Mouse (Mus musculus) heart, embryonic 13.5 days (tissue): ENCODE measurements around the gene Gm10229. TPM values are rescaled to one million over a fixed set of nuclear protein-coding genes. Genes with fewer than 3 reads are reported as not detected.
"Not testable (repeated sequence)": the region's sequence is repeated elsewhere in the genome, so short reads cannot be mapped to it uniquely, and the experiment has no call there.

Experiments used
- ATAC-seq: fragments of 200-750 bp; cut with Nextera tagmentation; 2 replicates; pipeline ENCODE4 v1.8.0; 2017; ENCODE audit warnings: moderate TSS enrichment; ENCODE audit not compliant: insufficient number of reproducible peaks, low FRiP score, low TSS enrichment; ENCODE audit errors: extremely low read depth
- H3K27ac ChIP-seq: fragments of 300-500 bp; sonication (generic); replicated peaks from 2 replicates; pipeline ENCODE4 v1.5.1; 2015; ENCODE audit warnings: moderate library complexity, mild to moderate bottlenecking, inconsistent platforms
- H3K27me3 ChIP-seq: fragments of 300-500 bp; sonication (generic); replicated peaks from 2 replicates; pipeline ENCODE4 v1.6.1; 2015; ENCODE audit warnings: mild to moderate bottlenecking, inconsistent platforms
- H3K36me3 ChIP-seq: fragments of 300-500 bp; sonication (generic); 2 replicates; pipeline ENCODE4 v1.6.1; 2015; ENCODE audit warnings: mild to moderate bottlenecking, inconsistent platforms
- H3K4me1 ChIP-seq: fragments of 300-500 bp; sonication (generic); 2 replicates; pipeline ENCODE4 v1.6.1; 2015; ENCODE audit warnings: inconsistent platforms
- H3K4me2 ChIP-seq: fragments of 300-500 bp; sonication (generic); 2 replicates; pipeline ENCODE4 v1.6.1; 2015; ENCODE audit warnings: inconsistent platforms, mild to moderate bottlenecking, moderate library complexity
- H3K4me3 ChIP-seq: fragments of 300-500 bp; sonication (generic); 2 replicates; pipeline ENCODE4 v1.5.1; 2015; ENCODE audit warnings: moderate library complexity, mild to moderate bottlenecking, inconsistent platforms
- H3K9ac ChIP-seq: fragments of 300-500 bp; sonication (generic); 2 replicates; pipeline ENCODE4 v1.6.1; 2015; ENCODE audit warnings: inconsistent platforms, mild to moderate bottlenecking, moderate library complexity
- H3K9me3 ChIP-seq: fragments of 300-500 bp; sonication (generic); 2 replicates; pipeline ENCODE4 v1.6.1; 2016; ENCODE audit warnings: inconsistent platforms
- WGBS: fragments of 180-500 bp; shearing (Covaris S2); methylation state at CpG from one replicate; pipeline ENCODE4 v1.1.7; 2015; ENCODE audit warnings: mixed read lengths; 5-methylcytosine and 5-hydroxymethylcytosine counted together
- polyA plus RNA-seq: library from polyadenylated mRNA; unstranded; fragments of >200 nt; fragmentation: Nextera tagmentation; extraction: Ambion mirVana; gene quantifications from 2 replicates; pipeline ENCODE4 v1.2.1, GENCODE M21; 2015

Gene Gm10229
- polyA plus RNA-seq = not detected in 2 replicates

- H3K4me2 ChIP-seq, H3K9ac ChIP-seq, H3K9me3 ChIP-seq, H3K36me3 ChIP-seq, H3K4me3 ChIP-seq, H3K27me3 ChIP-seq, ATAC-seq, H3K27ac ChIP-seq, H3K4me1 ChIP-seq: not testable (repeated sequence)
- WGBS = 84% methylated on average over 3 of the region's 3 CpGs
Observed at GRCm38 (mm10) chr16:89014984-89015383, at the start of gene Gm10229. Gene Gm10229, plus strand, starts transcription at chr16:89015284.

GRCm38 (mm10) chr16:89010659-89011058, 4.4 kb upstream of the Gm10229 start, which contains the start of gene Krtap22-2:
Gene Krtap22-2, minus strand, starts transcription at chr16:89010759.
- no peaks in the 10 kb centered on the region for H3K4me1 ChIP-seq
- 69% methylated on average over 5 of the region's 5 CpGs for WGBS
- no peaks in the 10 kb centered on the region for H3K9me3 ChIP-seq
- no peak within 1 kb of the TSS for H3K9ac ChIP-seq
- H3K4me3 ChIP-seq = no peak within 1 kb of the TSS
- H3K27me3 ChIP-seq = no peaks in the 10 kb centered on the region
- H3K4me2 ChIP-seq = no peak within 1 kb of the TSS
- no peak within 1 kb of the TSS for H3K27ac ChIP-seq
- no peak for ATAC-seq
- no peaks in the 10 kb centered on the region for H3K36me3 ChIP-seq

- ATAC-seq = no peak
- H3K27me3 ChIP-seq = no peaks in the 10 kb centered on the region
- H3K9me3 ChIP-seq = no peaks in the 10 kb centered on the region
- no peaks in the 10 kb centered on the region for H3K4me1 ChIP-seq
- H3K9ac ChIP-seq = no peak overlapping the region
- no peak overlapping the region for H3K4me2 ChIP-seq
- WGBS = 94% methylated on average over 3 of the region's 3 CpGs
- no peaks in the 10 kb centered on the region for H3K36me3 ChIP-seq
- H3K27ac ChIP-seq = no peak overlapping the region
- no peak overlapping the region for H3K4me3 ChIP-seq
Observed at GRCm38 (mm10) chr16:89013973-89014372, 1.1 kb upstream of the Gm10229 start.

GRCm38 (mm10) chr16:89031399-89031798, 16.3 kb downstream of the Gm10229 start, which contains the start of gene Krtap6-1:
Gene Krtap6-1, plus strand, starts transcription at chr16:89031699.
- H3K4me3 ChIP-seq, ATAC-seq, H3K9me3 ChIP-seq, H3K4me2 ChIP-seq, H3K4me1 ChIP-seq, H3K27me3 ChIP-seq, H3K36me3 ChIP-seq, H3K9ac ChIP-seq, H3K27ac ChIP-seq: not testable (repeated sequence)
- 86% methylated on average over 3 of the region's 3 CpGs for WGBS

- 85% methylated on average over 2 of the region's 4 CpGs for WGBS
- not testable (repeated sequence) for ATAC-seq, H3K9ac ChIP-seq
Observed at GRCm38 (mm10) chr16:89041372-89041771, 26.3 kb downstream of the Gm10229 start, which contains the start of gene Gm10228. Gene Gm10228, minus strand, starts transcription at chr16:89041472.

GRCm38 (mm10) chr16:89047783-89048182, 32.7 kb downstream of the Gm10229 start, which contains the start of gene Krtap6-5:
Gene Krtap6-5, minus strand, starts transcription at chr16:89047883.
- no peak within 1 kb of the TSS for H3K9ac ChIP-seq
- no peaks in the 10 kb centered on the region for H3K4me1 ChIP-seq
- H3K27me3 ChIP-seq = no peaks in the 10 kb centered on the region
- no peak for ATAC-seq
- no peak within 1 kb of the TSS for H3K4me3 ChIP-seq
- WGBS = 71% methylated on average over 3 of the region's 3 CpGs
- no peak within 1 kb of the TSS for H3K4me2 ChIP-seq
- H3K9me3 ChIP-seq = peaks cover 7% of the 10 kb centered on the region; the same call in 1 of the 2 replicates
- no peaks in the 10 kb centered on the region for H3K36me3 ChIP-seq
- no peak within 1 kb of the TSS for H3K27ac ChIP-seq

More at GRCm38 (mm10) chr16:89041372-89041771, 26.3 kb downstream of the Gm10229 start, which contains the start of gene Gm10228:
- not testable (repeated sequence) for H3K4me2 ChIP-seq, H3K9me3 ChIP-seq, H3K4me1 ChIP-seq, H3K27ac ChIP-seq, H3K36me3 ChIP-seq, H3K4me3 ChIP-seq, H3K27me3 ChIP-seq

- not testable (repeated sequence) for H3K9me3 ChIP-seq, H3K4me3 ChIP-seq, ATAC-seq, H3K27ac ChIP-seq, H3K4me1 ChIP-seq, H3K4me2 ChIP-seq, H3K27me3 ChIP-seq, H3K36me3 ChIP-seq, H3K9ac ChIP-seq
- WGBS = no CpG with 5 or more reads among the region's 2 CpGs
Observed at GRCm38 (mm10) chr16:89063902-89064301, 48.8 kb downstream of the Gm10229 start, which contains the start of gene 1110025L11Rik. Gene 1110025L11Rik, minus strand, starts transcription at chr16:89064002.

Other genes with a start within 250 kb of the Gm10229 start
- gene 2310057N15Rik, start 241.1 kb upstream of the Gm10229 start, polyA plus RNA-seq = not detected in 2 replicates
- not detected in 2 replicates for gene Gm5965, start 237.4 kb upstream of the Gm10229 start, polyA plus RNA-seq
- gene Gm20741, start 203.1 kb upstream of the Gm10229 start, polyA plus RNA-seq = not detected in 2 replicates
- gene Krtap15, start 195.1 kb upstream of the Gm10229 start, polyA plus RNA-seq = not detected in 2 replicates
- not detected in 2 replicates for gene Krtap14, start 189.1 kb upstream of the Gm10229 start, polyA plus RNA-seq
- not detected in 2 replicates for gene Krtap19-1, start 145.9 kb upstream of the Gm10229 start, polyA plus RNA-seq
- not detected in 2 replicates for gene Krtap19-2, start 141.0 kb upstream of the Gm10229 start, polyA plus RNA-seq
- gene Krtap19-3, start 137.2 kb upstream of the Gm10229 start, polyA plus RNA-seq = not detected in 2 replicates
- gene Krtap19-4, start 130.2 kb upstream of the Gm10229 start, polyA plus RNA-seq = not detected in 2 replicates
- not detected in 2 replicates for gene Krtap19-5, start 118.8 kb upstream of the Gm10229 start, polyA plus RNA-seq
- not detected in 2 replicates for gene Krtap19-9b, start 83.0 kb upstream of the Gm10229 start, polyA plus RNA-seq
- gene Krtap16-3, start 52.4 kb upstream of the Gm10229 start, polyA plus RNA-seq = not detected in 2 replicates
- not detected in 2 replicates for gene Krtap22-2, start 4.5 kb upstream of the Gm10229 start, polyA plus RNA-seq
- not detected in 2 replicates for gene Krtap6-1, start 16.4 kb downstream of the Gm10229 start, polyA plus RNA-seq
- gene Gm10228, start 26.2 kb downstream of the Gm10229 start, polyA plus RNA-seq = not detected in 2 replicates
- not detected in 2 replicates for gene Krtap6-5, start 32.6 kb downstream of the Gm10229 start, polyA plus RNA-seq
- gene 1110025L11Rik, start 48.7 kb downstream of the Gm10229 start, polyA plus RNA-seq = not detected in 2 replicates
- not detected in 2 replicates for gene Krtap6-3, start 68.7 kb downstream of the Gm10229 start, polyA plus RNA-seq
- gene Gm6358, start 125.6 kb downstream of the Gm10229 start, polyA plus RNA-seq = not detected in 2 replicates
- not detected in 2 replicates for gene Gm10061, start 135.8 kb downstream of the Gm10229 start, polyA plus RNA-seq
- gene Gm9789, start 142.7 kb downstream of the Gm10229 start, polyA plus RNA-seq = not detected in 2 replicates
- not detected in 2 replicates for gene Gm7735, start 154.2 kb downstream of the Gm10229 start, polyA plus RNA-seq
- not detected in 2 replicates for gene 1110057P08Rik, start 159.5 kb downstream of the Gm10229 start, polyA plus RNA-seq
- not detected in 2 replicates for gene Krtap20-2, start 190.6 kb downstream of the Gm10229 start, polyA plus RNA-seq